ENCODE assay signal across 21 mouse cellular contexts in the genomic region with DNA sequence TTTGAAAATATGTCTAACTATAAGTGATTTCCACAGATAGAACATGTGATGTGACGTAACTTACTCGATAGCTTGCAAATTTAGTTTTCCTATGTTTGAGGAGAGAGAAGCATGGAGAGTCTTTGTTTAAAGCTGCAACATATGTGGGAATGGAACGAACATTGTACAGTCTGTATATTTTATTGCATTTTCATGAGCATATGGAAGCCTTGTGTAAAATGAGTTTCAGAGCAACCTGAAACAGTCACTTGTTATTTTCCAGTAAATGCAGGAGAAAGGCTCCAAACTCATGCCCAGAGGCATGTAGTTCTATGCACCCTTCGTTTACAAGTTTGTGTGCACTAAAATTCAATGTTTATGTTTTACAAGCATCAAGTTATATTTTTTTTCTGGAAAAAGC.
A peak's percentile ranks its signal among the peaks of the same experiment; 100 is the strongest.
DNase-seq lines count a peak whose midpoint lies in the region; ATAC-seq and TF ChIP-seq lines count a peak whose summit lies in the region.
"Had no signal": no experiment of that assay in that cellular context is flagged by ENCODE, and none has a peak within 500 bp of the region (broad histone marks: within the 10 kb centered on the region; RNA-seq: fewer than 3 reads in every experiment).

No protein-coding gene starts in this region.

- ATAC-seq in forebrain, embryonic 16.5 days: peak; percentile 68; the same call in 1 of the 2 replicates
- ATAC-seq in forebrain, embryonic 13.5 days: no peak
- peak; percentile 52; the same call in 1 of the 2 replicates for ATAC-seq in limb, embryonic 12.5 days (ENCODE audit: insufficient number of reproducible peaks, insufficient read depth, low FRiP score, low TSS enrichment, low read depth)
- peak; percentile 77 for ATAC-seq in limb, embryonic 14.5 days (ENCODE audit: low FRiP score, low read depth)

- H3K9me3 ChIP-seq in forebrain, embryonic 16.5 days (ENCODE audit: control insufficient read depth, low read length): no peaks in the 10 kb centered on the region
- no peaks in the 10 kb centered on the region for H3K9me3 ChIP-seq in forebrain, embryonic 13.5 days (replicated peaks)
- no peaks in the 10 kb centered on the region for H3K9me3 ChIP-seq in limb, embryonic 12.5 days
- no peaks in the 10 kb centered on the region for H3K9me3 ChIP-seq in limb, embryonic 10.5 days (replicated peaks)
- no peaks in the 10 kb centered on the region for H3K9me3 ChIP-seq in limb, embryonic 14.5 days (ENCODE audit: control insufficient read depth, low read length)
- H3K9me3 ChIP-seq: embryonic facial prominence, embryonic 12.5 days; embryonic facial prominence, embryonic 15.5 days; forebrain, embryonic 10.5 days; forebrain, embryonic 12.5 days had no signal

- no peak overlapping the region for H3K4me2 ChIP-seq in forebrain, embryonic 16.5 days (ENCODE audit: low read length)
- no peak overlapping the region for H3K4me2 ChIP-seq in forebrain, embryonic 13.5 days
- no peak overlapping the region for H3K4me2 ChIP-seq in limb, embryonic 12.5 days
- no peak overlapping the region for H3K4me2 ChIP-seq in limb, embryonic 14.5 days (replicated peaks; ENCODE audit: low read depth, low read length, severe bottlenecking)
- H3K4me2 ChIP-seq: embryonic facial prominence, embryonic 12.5 days; embryonic facial prominence, embryonic 15.5 days; forebrain, embryonic 12.5 days had no signal

- no peaks in the 10 kb centered on the region for H3K4me1 ChIP-seq in forebrain, embryonic 16.5 days (replicated peaks; ENCODE audit: control insufficient read depth, insufficient read depth, low read length)
- no peaks in the 10 kb centered on the region for H3K4me1 ChIP-seq in forebrain, embryonic 13.5 days
- H3K4me1 ChIP-seq in limb, embryonic 12.5 days (replicated peaks): no peaks in the 10 kb centered on the region
- no peaks in the 10 kb centered on the region for H3K4me1 ChIP-seq in limb, embryonic 10.5 days
- H3K4me1 ChIP-seq in limb, embryonic 14.5 days (ENCODE audit: control insufficient read depth, insufficient read depth, low read length): no peaks in the 10 kb centered on the region
- H3K4me1 ChIP-seq: embryonic facial prominence, embryonic 12.5 days; embryonic facial prominence, embryonic 15.5 days; forebrain, embryonic 10.5 days; forebrain, embryonic 12.5 days had no signal

- no peak overlapping the region for H3K9ac ChIP-seq in forebrain, embryonic 16.5 days (replicated peaks; ENCODE audit: low read depth, low read length)
- H3K9ac ChIP-seq in forebrain, embryonic 13.5 days: no peak overlapping the region
- H3K9ac ChIP-seq in limb, embryonic 12.5 days (replicated peaks): no peak overlapping the region
- no peak overlapping the region for H3K9ac ChIP-seq in limb, embryonic 14.5 days (ENCODE audit: low read depth, low read length, severe bottlenecking)
- H3K9ac ChIP-seq: embryonic facial prominence, embryonic 12.5 days; embryonic facial prominence, embryonic 15.5 days; forebrain, embryonic 12.5 days had no signal

- DNase-seq in limb, embryonic 10.5 days (ENCODE audit: low spot score): no peak
- DNase-seq in limb, embryonic 14.5 days (ENCODE audit: low spot score): peak; percentile 60
- no peak for DNase-seq in lung, adult 18-20 months
- DNase-seq: adrenal gland, adult 2 months; adrenal gland, postnatal 10 days; adrenal gland, postnatal 25 days; cerebellum, adult 11 months; cerebellum, adult 18-20 months; cerebellum, adult 8-10 months; cerebellum, adult 9-11 months; cerebellum, postnatal 14 days; cerebellum, postnatal 36 days; embryo, embryonic 11 days had no signal

- H3K36me3 ChIP-seq in forebrain, embryonic 16.5 days (ENCODE audit: control insufficient read depth, insufficient read depth): no peaks in the 10 kb centered on the region
- no peaks in the 10 kb centered on the region for H3K36me3 ChIP-seq in forebrain, embryonic 13.5 days (ENCODE audit: poor library complexity, severe bottlenecking)
- no peaks in the 10 kb centered on the region for H3K36me3 ChIP-seq in limb, embryonic 12.5 days
- no peaks in the 10 kb centered on the region for H3K36me3 ChIP-seq in limb, embryonic 10.5 days
- no peaks in the 10 kb centered on the region for H3K36me3 ChIP-seq in limb, embryonic 14.5 days (ENCODE audit: control insufficient read depth, insufficient read depth, low read length)
- H3K36me3 ChIP-seq: embryonic facial prominence, embryonic 12.5 days; embryonic facial prominence, embryonic 15.5 days; forebrain, embryonic 10.5 days; forebrain, embryonic 12.5 days had no signal

- H3K27me3 ChIP-seq in forebrain, embryonic 16.5 days (replicated peaks; ENCODE audit: control insufficient read depth, insufficient read depth, low read length): no peaks in the 10 kb centered on the region
- no peaks in the 10 kb centered on the region for H3K27me3 ChIP-seq in forebrain, embryonic 13.5 days
- H3K27me3 ChIP-seq in limb, embryonic 12.5 days: no peaks in the 10 kb centered on the region
- no peaks in the 10 kb centered on the region for H3K27me3 ChIP-seq in limb, embryonic 10.5 days (ENCODE audit: low read depth, poor library complexity, severe bottlenecking)
- no peaks in the 10 kb centered on the region for H3K27me3 ChIP-seq in limb, embryonic 14.5 days (ENCODE audit: control insufficient read depth, insufficient read depth, low read length)
- H3K27me3 ChIP-seq: embryonic facial prominence, embryonic 12.5 days; embryonic facial prominence, embryonic 15.5 days; forebrain, embryonic 12.5 days had no signal

- H3K27ac ChIP-seq in forebrain, embryonic 16.5 days (ENCODE audit: low read length): no peak overlapping the region
- H3K27ac ChIP-seq in forebrain, embryonic 13.5 days: no peak overlapping the region
- H3K27ac ChIP-seq in limb, embryonic 12.5 days: no peak overlapping the region
- no peak overlapping the region for H3K27ac ChIP-seq in limb, embryonic 10.5 days
- H3K27ac ChIP-seq in limb, embryonic 14.5 days (replicated peaks; ENCODE audit: low read depth, low read length): no peak overlapping the region
- H3K27ac ChIP-seq: embryonic facial prominence, embryonic 12.5 days; embryonic facial prominence, embryonic 15.5 days; forebrain, embryonic 10.5 days; forebrain, embryonic 12.5 days had no signal

- WGBS in forebrain, embryonic 16.5 days: 79% methylated on average over 4 of the region's 4 CpGs
- 87% methylated on average over 4 of the region's 4 CpGs for WGBS in forebrain, embryonic 13.5 days
- 60% methylated on average over 4 of the region's 4 CpGs for WGBS in limb, embryonic 12.5 days
- 89% methylated on average over 4 of the region's 4 CpGs for WGBS in limb, embryonic 10.5 days
- WGBS in limb, embryonic 14.5 days: 41% methylated on average over 4 of the region's 4 CpGs

- H3K4me3 ChIP-seq in forebrain, embryonic 16.5 days (replicated peaks; ENCODE audit: low read length): no peak overlapping the region
- H3K4me3 ChIP-seq in forebrain, embryonic 13.5 days: no peak overlapping the region
- no peak overlapping the region for H3K4me3 ChIP-seq in limb, embryonic 12.5 days (replicated peaks)
- no peak overlapping the region for H3K4me3 ChIP-seq in limb, embryonic 10.5 days
- H3K4me3 ChIP-seq in limb, embryonic 14.5 days (replicated peaks; ENCODE audit: low read length): no peak overlapping the region
- H3K4me3 ChIP-seq: embryonic facial prominence, embryonic 12.5 days; embryonic facial prominence, embryonic 15.5 days; erythroblast, embryonic 14.5 days; forebrain, embryonic 10.5 days; forebrain, embryonic 12.5 days had no signal

- TF ChIP-seq POLR2A in limb, embryonic 14.5 days (IDR thresholded peaks at IDR 0.05; ENCODE audit: borderline replicate concordance, extremely low read depth, insufficient read depth, insufficient read length): no peak
